Mouse (Mus musculus): ENCODE measurements at regions not wholly inside any gene's neighbourhood (a gene's known extent, or its start where the extent isn't known, plus 50 kb on each side); places are given as distances from the start of the nearest gene placed in this dataset.

GRCm38 (mm10) chr16:52947679-52948078 lies 493.8 kb upstream of the Alcam start:
- TF ChIP-seq ZNF384 (IDR thresholded peaks at IDR 0.05; ENCODE audit: low read depth, low read length) (no peak), ZC3H11A (IDR thresholded peaks at IDR 0.05; ENCODE audit: borderline replicate concordance, low read depth, low read length) (no peak), CHD2 (IDR thresholded peaks at IDR 0.05; ENCODE audit: low read depth, low read length) (no peak)

Data from ES-E14 (cell line).